Mouse (Mus musculus) heart, postnatal 14 days (tissue): Measurements from ENCODE around the gene Gm21836. TPM values are rescaled to one million over a fixed set of nuclear protein-coding genes. Genes with fewer than 3 reads are reported as not detected.
"Not testable (repeated sequence)": the region's sequence is repeated elsewhere in the genome, so short reads cannot be mapped to it uniquely, and the experiment has no call there.

Source experiments
- DNase-seq, 2 experiments: peaks; one replicate each; pipeline ENCODE4 v3.0.0; 2021 to 2022
- intact Hi-C: fragments of 180-260 bp; cut with DNase I; formaldehyde crosslinking; loops from one replicate; pipeline ENCODE4 v1.15.1; 2025
- long read RNA-seq, 2 experiments: library from polyadenylated mRNA; stranded (forward); transcript quantifications; one replicate each; pipeline ENCODE4 v2.0.0; 2021
- total RNA-seq, 2 experiments: library from RNA; stranded (reverse); gene quantifications; 2 replicates each; pipeline ENCODE4 v1.2.3; 2021

Gene Gm21836
- not detected for total RNA-seq
- long read RNA-seq, experiment 1 = 0 reads
- long read RNA-seq, experiment 2 = 0 reads

DNA sequence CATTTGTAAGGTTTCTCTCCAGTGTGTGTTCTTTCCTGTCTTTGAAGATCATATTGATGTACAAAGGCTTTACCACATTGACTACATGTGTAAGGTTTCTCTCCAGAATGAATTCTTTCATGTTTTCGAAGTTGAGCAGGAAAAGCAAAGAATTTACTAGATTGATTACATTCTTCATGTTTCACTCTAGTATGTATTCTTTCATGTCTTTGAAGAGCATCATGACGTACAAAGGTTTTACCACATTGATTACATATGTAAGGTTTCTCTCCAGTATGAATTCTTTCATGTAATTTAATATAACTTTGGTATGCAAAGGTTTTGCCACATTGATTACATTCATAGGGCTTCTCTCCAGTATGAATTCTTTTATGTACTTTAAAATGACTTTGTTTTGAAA is at the start of gene Gm21836:
Gm21836 (minus strand) TSS at position 101 of the 400 bp plus-strand sequence.
- intact Hi-C loops = not testable (repeated sequence)

DNA sequence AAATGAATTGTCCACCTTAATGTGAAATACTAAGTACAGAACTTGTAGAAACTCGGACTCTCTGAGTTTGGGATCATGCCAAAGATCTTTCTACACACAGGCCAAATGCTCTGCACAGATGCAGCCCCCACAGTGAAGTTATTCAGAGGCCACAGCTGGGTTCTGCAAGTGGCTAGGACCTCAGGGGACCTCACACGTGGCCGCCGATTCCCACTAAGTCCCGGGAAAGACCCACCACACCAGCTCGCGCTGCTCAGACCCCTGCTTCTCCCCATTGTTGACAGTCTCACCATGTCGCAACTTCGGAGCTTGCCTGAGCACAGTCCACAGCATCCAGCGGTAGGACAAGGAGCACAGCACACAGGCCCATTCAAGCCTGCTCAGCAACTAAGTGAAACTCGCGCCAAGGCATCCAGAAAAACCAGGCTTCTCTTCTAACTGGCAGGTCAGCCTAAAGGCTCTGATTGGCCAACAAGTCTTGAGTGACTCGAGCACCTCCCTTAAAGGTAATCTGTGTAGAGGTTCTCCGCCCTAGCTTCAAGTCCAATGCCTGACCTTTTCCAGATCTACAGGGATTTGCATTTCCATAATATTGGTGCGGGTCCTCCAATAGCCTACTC is 13.1 kb downstream of the Gm21836 start:
- peak in 1 of 2 experiments; percentile 19 for DNase-seq
- intact Hi-C loops = not testable (repeated sequence)

More for the DNA sequence above, at the start of gene Gm21836:
- not testable (repeated sequence) for DNase-seq

DNA sequence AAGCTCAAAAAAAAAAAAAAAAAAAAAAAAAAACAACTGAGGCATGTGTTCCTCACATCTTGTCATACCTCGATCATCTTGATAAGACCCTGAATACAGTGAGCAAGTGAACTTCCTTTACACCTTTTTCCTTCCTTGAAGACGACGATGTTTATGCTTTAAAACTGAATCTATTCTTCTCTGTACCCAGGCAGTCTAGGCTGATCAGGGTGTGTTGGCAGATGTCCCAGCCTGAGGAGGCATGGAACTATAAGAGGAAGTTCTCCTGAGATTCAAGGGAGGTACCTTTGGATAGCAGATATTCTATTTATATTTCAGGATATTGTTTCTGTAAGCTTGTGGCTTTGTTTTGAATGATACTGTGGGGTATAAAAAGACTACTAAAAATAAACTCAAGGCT is 15.5 kb downstream of the Gm21836 start:
- intact Hi-C loops = no loop called here
- peak; percentile 59 to 71 for DNase-seq

- peak in 1 of 2 experiments; percentile 4 for DNase-seq
- intact Hi-C loops = loop anchor here (1.0 kb wide), 1 partner anchor 34 kb away; no protein-coding TSS in a partner anchor
These were observed 17.3 kb downstream of the Gm21836 start, which contains the start of gene Ppp2r3d for GRCm38 (mm10) chr9:124476096-124476902. Gene Ppp2r3d, minus strand, starts transcription at chr9:124476898.

GRCm38 (mm10) chr9:124475689-124476088 is 17.9 kb downstream of the Gm21836 start:
- no peak for DNase-seq
- intact Hi-C loops = loop anchor here (1.0 kb wide), 1 partner anchor 33 kb away; no protein-coding TSS in a partner anchor

DNA sequence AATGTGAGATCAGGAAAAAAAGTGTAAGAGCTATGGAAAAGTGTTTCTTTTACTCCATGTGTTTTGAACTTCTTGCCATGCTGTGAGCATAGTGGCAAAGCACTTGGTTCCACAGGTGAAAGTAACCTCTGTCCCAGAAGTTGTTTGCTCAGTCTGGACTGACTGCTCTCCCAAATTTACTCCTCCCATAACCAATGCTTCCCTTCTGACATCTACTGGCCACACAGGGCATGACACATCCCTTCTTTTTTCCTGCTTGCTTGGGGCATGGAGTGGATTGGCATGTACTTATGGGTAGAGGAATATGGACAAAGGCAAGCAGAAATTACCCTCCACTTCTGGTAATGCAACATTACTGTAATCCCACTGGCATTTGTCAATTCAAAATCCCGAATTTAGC is 37.0 kb downstream of the Gm21836 start:
- intact Hi-C loops = no loop called here
- DNase-seq = peak; percentile 70 to 77

Other genes starting within 250 kb of the Gm21836 start
- 10 to 100 TPM in 1 of 2 experiments, 1 to 10 TPM in 1; 8.9 to 12.7 TPM for gene 2010315B03Rik, start 181.1 kb downstream of the Gm21836 start, total RNA-seq
- 100 to 1,000 TPM; 117 to 121 TPM for gene Ppp2r3d, start 16.9 kb downstream of the Gm21836 start, total RNA-seq